In genomic region chr3:74588703-74589362, GRCm38 (mm10) we compare ENCODE assay signal across 22 mouse cellular contexts.
A peak's percentile ranks its signal among the peaks of the same experiment; 100 is the strongest.
DNase-seq lines count a peak whose midpoint lies in the region; ATAC-seq and TF ChIP-seq lines count a peak whose summit lies in the region.
"Had no signal": no experiment of that assay in that cellular context is flagged by ENCODE, and none has a peak within 500 bp of the region (broad histone marks: within the 10 kb centered on the region; RNA-seq: fewer than 3 reads in every experiment).

No protein-coding gene starts in this region.

- H3K4me2 ChIP-seq in lung, embryonic 15.5 days: no peak overlapping the region
- no peak overlapping the region for H3K4me2 ChIP-seq in intestine, embryonic 16.5 days (ENCODE audit: low read depth, low read length)
- H3K4me2 ChIP-seq in liver, embryonic 13.5 days: no peak overlapping the region
- H3K4me2 ChIP-seq in stomach, embryonic 14.5 days (replicated peaks; ENCODE audit: low read depth, low read length): no peak overlapping the region
- no peak overlapping the region for H3K4me2 ChIP-seq in forebrain, postnatal 0 days (ENCODE audit: low read depth)
- H3K4me2 ChIP-seq: heart, embryonic 12.5 days; hindbrain, embryonic 12.5 days had no signal

- H3K4me3 ChIP-seq in lung, embryonic 15.5 days: no peak overlapping the region
- no peak overlapping the region for H3K4me3 ChIP-seq in intestine, embryonic 16.5 days (ENCODE audit: low read length)
- no peak overlapping the region for H3K4me3 ChIP-seq in liver, embryonic 13.5 days (replicated peaks)
- no peak overlapping the region for H3K4me3 ChIP-seq in stomach, embryonic 14.5 days (ENCODE audit: low read depth, low read length)
- no peak overlapping the region for H3K4me3 ChIP-seq in forebrain, postnatal 0 days (ENCODE audit: low read depth, low read length)
- H3K4me3 ChIP-seq: forebrain, embryonic 10.5 days; heart, embryonic 12.5 days; hindbrain, embryonic 12.5 days; layer of hippocampus, adult 2 months; midbrain, embryonic 10.5 days had no signal

- 0 out of 2 replicates have a peak, but pooled peaks have one; percentile 27 for ATAC-seq in lung, embryonic 15.5 days (ENCODE audit: borderline replicate concordance, extremely low read depth, low FRiP score, low TSS enrichment)
- peak; percentile 100 for ATAC-seq in intestine, embryonic 16.5 days
- ATAC-seq in liver, embryonic 13.5 days (ENCODE audit: low read depth): peak; percentile 82
- ATAC-seq in stomach, embryonic 14.5 days (ENCODE audit: insufficient number of reproducible peaks, insufficient read depth, low FRiP score, low read depth): peak; percentile 92
- no peak for ATAC-seq in forebrain, postnatal 0 days

- H3K4me1 ChIP-seq in lung, embryonic 15.5 days: no peaks in the 10 kb centered on the region
- no peaks in the 10 kb centered on the region for H3K4me1 ChIP-seq in intestine, embryonic 16.5 days (ENCODE audit: control insufficient read depth, insufficient read depth, low read length)
- H3K4me1 ChIP-seq in liver, embryonic 13.5 days (replicated peaks): no peaks in the 10 kb centered on the region
- H3K4me1 ChIP-seq in stomach, embryonic 14.5 days (ENCODE audit: control insufficient read depth, insufficient read depth, low read length): no peaks in the 10 kb centered on the region
- H3K4me1 ChIP-seq in forebrain, postnatal 0 days (ENCODE audit: insufficient read depth): no peaks in the 10 kb centered on the region
- H3K4me1 ChIP-seq: forebrain, embryonic 10.5 days; heart, embryonic 12.5 days; hindbrain, embryonic 12.5 days; midbrain, embryonic 10.5 days had no signal

- no peaks in the 10 kb centered on the region for H3K9me3 ChIP-seq in lung, embryonic 15.5 days
- no peaks in the 10 kb centered on the region for H3K9me3 ChIP-seq in intestine, embryonic 16.5 days (ENCODE audit: control insufficient read depth, low read length)
- H3K9me3 ChIP-seq in liver, embryonic 13.5 days (replicated peaks): no peaks in the 10 kb centered on the region
- H3K9me3 ChIP-seq in stomach, embryonic 14.5 days (ENCODE audit: control insufficient read depth, low read depth, low read length): no peaks in the 10 kb centered on the region
- H3K9me3 ChIP-seq in forebrain, postnatal 0 days (ENCODE audit: low read length): no peaks in the 10 kb centered on the region
- H3K9me3 ChIP-seq: forebrain, embryonic 10.5 days; hindbrain, embryonic 12.5 days; midbrain, embryonic 10.5 days had no signal

- no peak for TF ChIP-seq CTCF in forebrain, postnatal 0 days (IDR thresholded peaks at IDR 0.05; ENCODE audit: low read depth)

- H3K27ac ChIP-seq in lung, embryonic 15.5 days: no peak overlapping the region
- H3K27ac ChIP-seq in intestine, embryonic 16.5 days (ENCODE audit: low read length): no peak overlapping the region
- H3K27ac ChIP-seq in liver, embryonic 13.5 days: no peak overlapping the region
- no peak overlapping the region for H3K27ac ChIP-seq in stomach, embryonic 14.5 days (ENCODE audit: low read length)
- no peak overlapping the region for H3K27ac ChIP-seq in forebrain, postnatal 0 days (ENCODE audit: low read depth, low read length)
- H3K27ac ChIP-seq: forebrain, embryonic 10.5 days; hindbrain, embryonic 12.5 days; layer of hippocampus, adult 2 months; midbrain, embryonic 10.5 days had no signal

- no peak overlapping the region for H3K9ac ChIP-seq in lung, embryonic 15.5 days
- H3K9ac ChIP-seq in intestine, embryonic 16.5 days (ENCODE audit: low read depth, low read length): no peak overlapping the region
- no peak overlapping the region for H3K9ac ChIP-seq in liver, embryonic 13.5 days
- H3K9ac ChIP-seq in stomach, embryonic 14.5 days (replicated peaks; ENCODE audit: low read depth, low read length): no peak overlapping the region
- H3K9ac ChIP-seq in forebrain, postnatal 0 days: no peak overlapping the region
- H3K9ac ChIP-seq: heart, embryonic 12.5 days; hindbrain, embryonic 12.5 days had no signal

- no peaks in the 10 kb centered on the region for H3K36me3 ChIP-seq in lung, embryonic 15.5 days
- no peaks in the 10 kb centered on the region for H3K36me3 ChIP-seq in intestine, embryonic 16.5 days (ENCODE audit: control insufficient read depth, insufficient read depth, low read length)
- H3K36me3 ChIP-seq in liver, embryonic 13.5 days: no peaks in the 10 kb centered on the region
- H3K36me3 ChIP-seq in stomach, embryonic 14.5 days (ENCODE audit: control insufficient read depth, insufficient read depth, low read length): no peaks in the 10 kb centered on the region
- no peaks in the 10 kb centered on the region for H3K36me3 ChIP-seq in forebrain, postnatal 0 days (ENCODE audit: insufficient read depth)
- H3K36me3 ChIP-seq: forebrain, embryonic 10.5 days; heart, embryonic 12.5 days; hindbrain, embryonic 12.5 days; midbrain, embryonic 10.5 days had no signal

- no peaks in the 10 kb centered on the region for H3K27me3 ChIP-seq in lung, embryonic 15.5 days
- no peaks in the 10 kb centered on the region for H3K27me3 ChIP-seq in intestine, embryonic 16.5 days (replicated peaks; ENCODE audit: control insufficient read depth, insufficient read depth, low read length)
- no peaks in the 10 kb centered on the region for H3K27me3 ChIP-seq in liver, embryonic 13.5 days
- no peaks in the 10 kb centered on the region for H3K27me3 ChIP-seq in stomach, embryonic 14.5 days (ENCODE audit: control insufficient read depth, insufficient read depth, low read length)
- H3K27me3 ChIP-seq in forebrain, postnatal 0 days (ENCODE audit: insufficient read depth, low read length): no peaks in the 10 kb centered on the region
- H3K27me3 ChIP-seq: CH12.LX; heart, embryonic 12.5 days; hindbrain, embryonic 12.5 days had no signal

- 46% methylated on average over 3 of the region's 3 CpGs for WGBS in lung, embryonic 15.5 days
- 46% methylated on average over 3 of the region's 3 CpGs for WGBS in intestine, embryonic 16.5 days
- WGBS in liver, embryonic 13.5 days (ENCODE audit: insufficient replicate concordance): 50% methylated on average over 3 of the region's 3 CpGs
- WGBS in stomach, embryonic 14.5 days: 44% methylated on average over 3 of the region's 3 CpGs
- 74% methylated on average over 3 of the region's 3 CpGs for WGBS in forebrain, postnatal 0 days

- no peak for DNase-seq in lung, postnatal 10 days
- no peak for DNase-seq in liver, embryonic 13.5 days
- DNase-seq in layer of hippocampus, adult 18-20 months (ENCODE audit: low spot score in 2 of 2): no peak
- DNase-seq in forebrain, postnatal 0 days: no peak
- DNase-seq in frontal cortex, postnatal 36 days (ENCODE audit: low spot score in 2 of 2): no peak
- DNase-seq: adrenal gland, postnatal 36 days; cerebellum, adult 11-12 months; cerebellum, postnatal 14 days; heart, adult 11 months; heart, postnatal 14 days; kidney, postnatal 10 days; right cerebral cortex, postnatal 4 days; thymus, postnatal 36 days had no signal
